Mouse (Mus musculus) kidney, adult 18-20 months (tissue): ENCODE data around the gene Gm20425.

Experiments
- DNase-seq: peaks from one replicate; pipeline ENCODE4 v3.0.0; 2021

The Gm20425 gene

GRCm38 (mm10) chr9:103149074-103149799, 80.9 kb downstream of the Gm20425 start:
- DNase-seq: no peak

- DNase-seq: no peak
Measured at GRCm38 (mm10) chr9:103147103-103147502, 83.0 kb downstream of the Gm20425 start.

- no peak for DNase-seq
Measured at GRCm38 (mm10) chr9:103146703-103147102, 83.4 kb downstream of the Gm20425 start.

GRCm38 (mm10) chr9:103146257-103146656, 83.8 kb downstream of the Gm20425 start:
- DNase-seq: no peak

GRCm38 (mm10) chr9:103145351-103145750, 84.8 kb downstream of the Gm20425 start:
- DNase-seq: no peak

GRCm38 (mm10) chr9:103143881-103144280, 86.2 kb downstream of the Gm20425 start:
- DNase-seq: no peak

- no peak for DNase-seq
Measured at GRCm38 (mm10) chr9:103141266-103141665, 88.8 kb downstream of the Gm20425 start.

- no peak for DNase-seq
Measured at GRCm38 (mm10) chr9:103140384-103140783, 89.7 kb downstream of the Gm20425 start.
